Mouse (Mus musculus) liver, adult 2 months (tissue): ENCODE measurements around the gene Mdga1.

ENCODE experiments used
- CTCF ChIP-seq: fragments of 200-500 bp; IDR thresholded peaks from 2 replicates; pipeline ENCODE4 v1.5.1; 2011; ENCODE audit warnings: low read depth, low read length, control low read depth
- POLR2A ChIP-seq: fragments of 200-500 bp; IDR thresholded peaks from 2 replicates; pipeline ENCODE4 v1.6.1; 2011; ENCODE audit warnings: low read length, control low read depth; ENCODE audit not compliant: insufficient read depth; ENCODE audit errors: extremely low read depth

- TF ChIP-seq POLR2A = no peak
- TF ChIP-seq CTCF = no peak
Measured at GRCm38 (mm10) chr17:29973226-29973625, 3.3 kb upstream of the Mdga1 start.
